Mouse (Mus musculus) kidney, adult 2 months (tissue): ENCODE results near the gene Ptf1a. TPM values are rescaled to one million over a fixed set of nuclear protein-coding genes. Genes with fewer than 3 reads are reported as not detected.

Source experiments
- DNase-seq: peaks from one replicate; pipeline ENCODE4 v3.0.0; 2021
- H3K27ac ChIP-seq: fragments of 200-500 bp; 2 replicates; pipeline ENCODE4 v1.5.1; 2012; ENCODE audit warnings: low read depth, low read length, control low read depth, inconsistent platforms; ENCODE audit not compliant: insufficient read depth
- H3K27me3 ChIP-seq: fragments of 200-500 bp; replicated peaks from 2 replicates; pipeline ENCODE4 v1.6.1; 2012; ENCODE audit warnings: mild to moderate bottlenecking, moderate library complexity, low read length, inconsistent platforms; ENCODE audit not compliant: control insufficient read depth, insufficient read depth
- H3K36me3 ChIP-seq: fragments of 200-500 bp; 2 replicates; pipeline ENCODE4 v1.6.1; 2012; ENCODE audit warnings: mild to moderate bottlenecking, moderate library complexity, low read length, inconsistent platforms; ENCODE audit not compliant: control insufficient read depth, insufficient read depth
- H3K4me1 ChIP-seq: fragments of 200-500 bp; 2 replicates; pipeline ENCODE4 v1.6.1; 2011; ENCODE audit warnings: low read length; ENCODE audit not compliant: control insufficient read depth, insufficient read depth
- H3K4me3 ChIP-seq: fragments of 200-500 bp; 2 replicates; pipeline ENCODE4 v1.5.1; 2011; ENCODE audit warnings: mild to moderate bottlenecking, low read depth, low read length, control low read depth; ENCODE audit not compliant: insufficient read depth
- CTCF ChIP-seq: fragments of 200-500 bp; conservative IDR thresholded peaks from 2 replicates; pipeline ENCODE4 v1.5.1; 2011; ENCODE audit warnings: low read depth, mild to moderate bottlenecking, control low read depth, low read length, moderate library complexity, mixed read lengths; ENCODE audit not compliant: insufficient read depth, insufficient read length
- POLR2A ChIP-seq: fragments of 200-500 bp; IDR thresholded peaks from one replicate; pipeline ENCODE4 v1.6.1; 2011; ENCODE audit warnings: low read depth, low read length, control low read depth
- WGBS: fragments of 180-500 bp; shearing (Covaris S2); methylation state at CpG from one replicate; pipeline ENCODE4 v1.1.7; 2018; 5-methylcytosine and 5-hydroxymethylcytosine counted together
- polyA plus RNA-seq: library from polyadenylated mRNA; depleted of rRNA; stranded (reverse); fragments of >200 nt; gene quantifications from 2 replicates; pipeline ENCODE4 v1.2.3, GENCODE M21; 2012; rRNA removed

The Ptf1a gene
- polyA plus RNA-seq, 1 experiment = not detected

- TF ChIP-seq CTCF (no peak), POLR2A (no peak)
- 2% methylated on average over 5 of the region's 5 CpGs for WGBS
- no peak overlapping the region for H3K27ac ChIP-seq
- H3K4me3 ChIP-seq = no peak overlapping the region
- H3K4me1 ChIP-seq = no peaks in the 10 kb centered on the region
- no peaks in the 10 kb centered on the region; the same call in 1 of the 2 replicates for H3K27me3 ChIP-seq
- H3K36me3 ChIP-seq = no peaks in the 10 kb centered on the region
- DNase-seq = no peak
These were observed 9.8 kb downstream of the Ptf1a start for GRCm38 (mm10) chr2:19455228-19455627.

- Histone ChIP-seq H3K27ac (no peak overlapping the region), H3K4me3 (no peak overlapping the region), H3K27me3 (no peaks in the 10 kb centered on the region; the same call in 1 of the 2 replicates), H3K36me3 (no peaks in the 10 kb centered on the region), H3K4me1 (no peaks in the 10 kb centered on the region)
- DNase-seq = no peak
- TF ChIP-seq POLR2A (no peak), CTCF (no peak)
- WGBS = 9% methylated on average over 10 of the region's 10 CpGs
These were observed 10.5 kb downstream of the Ptf1a start for GRCm38 (mm10) chr2:19455857-19456482.

GRCm38 (mm10) chr2:19458785-19459184, 13.3 kb downstream of the Ptf1a start:
- Histone ChIP-seq H3K36me3 (no peaks in the 10 kb centered on the region), H3K4me1 (no peaks in the 10 kb centered on the region), H3K27me3 (no peaks in the 10 kb centered on the region; the same call in 1 of the 2 replicates), H3K4me3 (no peak overlapping the region), H3K27ac (no peak overlapping the region)
- WGBS = 52% methylated on average over 2 of the region's 2 CpGs
- TF ChIP-seq CTCF (no peak), POLR2A (no peak)
- no peak for DNase-seq

GRCm38 (mm10) chr2:19461940-19462339, 16.5 kb downstream of the Ptf1a start:
- Histone ChIP-seq H3K27ac (no peak overlapping the region), H3K4me1 (no peaks in the 10 kb centered on the region)
- 35% methylated on average over 2 of the region's 2 CpGs for WGBS

GRCm38 (mm10) chr2:19490262-19490661, 44.8 kb downstream of the Ptf1a start:
- H3K36me3 ChIP-seq = no peaks in the 10 kb centered on the region
- TF ChIP-seq CTCF (no peak), POLR2A (no peak)
- WGBS = 72% methylated on average over 3 of the region's 3 CpGs
- H3K4me3 ChIP-seq = no peak overlapping the region
- no peak overlapping the region for H3K27ac ChIP-seq
- no peaks in the 10 kb centered on the region for H3K4me1 ChIP-seq
- H3K27me3 ChIP-seq = no peaks in the 10 kb centered on the region
- no peak for DNase-seq

More at GRCm38 (mm10) chr2:19461940-19462339, 16.5 kb downstream of the Ptf1a start:
- Histone ChIP-seq H3K27me3 (no peaks in the 10 kb centered on the region), H3K4me3 (no peak overlapping the region), H3K36me3 (no peaks in the 10 kb centered on the region)
- no peak for TF ChIP-seq CTCF
- no peak for TF ChIP-seq POLR2A
- no peak for DNase-seq

Other genes starting within 250 kb of the Ptf1a start
- gene Armc3, start 246.4 kb upstream of the Ptf1a start, polyA plus RNA-seq = 0.08 and 0.10 TPM in 2 replicates
- 45.1 and 48.6 TPM in 2 replicates for gene Msrb2, start 74.2 kb upstream of the Ptf1a start, polyA plus RNA-seq
- gene 4921504E06Rik, start 108.3 kb downstream of the Ptf1a start, polyA plus RNA-seq = not detected in 2 replicates
- 5.2 and 6.1 TPM in 2 replicates for gene Otud1, start 212.1 kb downstream of the Ptf1a start, polyA plus RNA-seq